Mouse (Mus musculus): Measurements from ENCODE around the gene Igfl3. TPM values are rescaled to one million over a fixed set of nuclear protein-coding genes. Genes with fewer than 3 reads are reported as not detected.

Gene Igfl3
- not detected in 2 replicates for polyA plus RNA-seq (2014; fragmentation: Nextera tagmentation; extraction: Ambion mirVana)

DNA sequence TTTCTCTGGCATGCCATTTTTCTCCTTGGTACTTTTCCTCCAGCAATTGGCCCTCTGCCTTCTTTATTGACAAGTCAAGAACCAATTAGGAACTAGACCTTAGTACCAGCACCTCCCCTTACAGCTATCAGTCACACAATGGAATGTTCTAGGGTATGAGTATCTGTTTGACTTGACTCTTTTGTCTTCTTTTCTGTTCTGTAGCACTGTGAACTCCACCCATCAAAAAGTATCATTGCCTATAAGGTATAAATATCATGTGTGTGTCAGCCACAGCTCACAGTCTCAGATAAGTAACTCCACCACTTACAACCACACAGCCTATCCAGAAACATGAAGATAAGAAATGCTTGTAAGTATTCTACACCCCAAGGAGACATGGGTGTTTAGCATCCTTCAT lies at the start of gene Igfl3:
TSS of gene Igfl3 (plus strand) at position 301 of the 400 bp plus-strand sequence.
- Histone ChIP-seq H3K9me3 (ENCODE audit: control insufficient read depth, low read length) (peaks cover 12% of the 10 kb centered on the region), H3K4me1 (replicated peaks; ENCODE audit: control insufficient read depth, insufficient read depth, low read length) (no peaks in the 10 kb centered on the region), H3K27me3 (ENCODE audit: control insufficient read depth, insufficient read depth, low read length) (no peaks in the 10 kb centered on the region), H3K4me3 (ENCODE audit: low read depth, low read length) (no peak within 1 kb of the TSS), H3K27ac (ENCODE audit: low read depth, low read length) (no peak within 1 kb of the TSS), H3K4me2 (ENCODE audit: low read depth, low read length, severe bottlenecking) (no peak within 1 kb of the TSS), H3K36me3 (ENCODE audit: control insufficient read depth, insufficient read depth, low read length) (no peaks in the 10 kb centered on the region), H3K9ac (ENCODE audit: low read length) (no peak within 1 kb of the TSS)
- ATAC-seq (replicated peaks; ENCODE audit: low FRiP score), result no peak
- DNase-seq (ENCODE audit: low spot score), result no peak

DNA sequence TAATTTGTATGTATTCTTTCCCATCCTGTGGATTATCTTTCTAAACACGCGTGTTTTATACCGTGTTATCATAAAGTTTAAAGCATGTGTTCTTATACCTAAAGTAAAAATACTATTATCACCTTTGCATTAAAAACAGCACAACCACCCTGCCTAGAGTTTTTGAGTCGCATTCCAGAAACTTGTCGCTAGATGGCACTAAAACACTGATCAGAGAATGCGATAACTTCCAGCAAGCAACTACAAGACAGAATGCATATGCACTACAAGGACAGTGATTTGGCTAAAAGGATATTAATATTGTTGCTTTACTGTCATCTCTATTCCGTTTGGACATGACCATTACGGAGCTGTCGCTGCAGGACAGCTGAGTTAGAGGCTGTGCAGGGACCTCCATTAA lies 34.6 kb downstream of the Igfl3 start:
- Histone ChIP-seq H3K4me3 (ENCODE audit: low read depth, low read length) (no peak overlapping the region), H3K9me3 (ENCODE audit: control insufficient read depth, low read length) (no peaks in the 10 kb centered on the region), H3K4me2 (ENCODE audit: low read depth, low read length, severe bottlenecking) (no peak overlapping the region), H3K36me3 (ENCODE audit: control insufficient read depth, insufficient read depth, low read length) (no peaks in the 10 kb centered on the region), H3K27me3 (ENCODE audit: control insufficient read depth, insufficient read depth, low read length) (no peaks in the 10 kb centered on the region), H3K4me1 (replicated peaks; ENCODE audit: control insufficient read depth, insufficient read depth, low read length) (no peaks in the 10 kb centered on the region), H3K9ac (ENCODE audit: low read length) (no peak overlapping the region), H3K27ac (ENCODE audit: low read depth, low read length) (no peak overlapping the region)
- ATAC-seq (replicated peaks; ENCODE audit: low FRiP score) (no peak), DNase-seq (ENCODE audit: low spot score) (no peak)
- WGBS, result 18% methylated on average over 9 of the region's 9 CpGs

DNA sequence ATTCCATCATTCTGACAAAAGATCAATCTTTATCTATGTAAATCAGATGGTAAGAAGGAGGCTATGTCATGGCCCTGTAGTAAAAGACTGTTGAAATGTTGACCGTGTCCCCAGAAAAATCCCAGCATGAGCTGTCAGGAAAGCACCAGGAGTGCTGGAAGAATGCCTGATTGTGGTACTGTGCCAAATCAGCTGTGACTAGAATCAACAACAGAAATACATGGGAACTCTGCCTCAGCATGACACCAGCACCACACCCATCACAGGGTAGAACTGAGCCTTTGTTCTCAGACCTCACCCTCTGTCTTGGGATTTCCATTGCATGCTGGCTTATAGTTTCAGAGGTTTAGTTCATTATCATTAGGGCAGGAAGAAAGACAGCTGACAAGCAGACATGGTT lies 38.4 kb downstream of the Igfl3 start:
- 63% methylated on average over 1 of the region's 1 CpGs for WGBS

More for the DNA sequence above, 38.4 kb downstream of the Igfl3 start:
- Histone ChIP-seq H3K9me3 (ENCODE audit: control insufficient read depth, low read length) (no peaks in the 10 kb centered on the region), H3K27me3 (ENCODE audit: control insufficient read depth, insufficient read depth, low read length) (no peaks in the 10 kb centered on the region), H3K36me3 (ENCODE audit: control insufficient read depth, insufficient read depth, low read length) (no peaks in the 10 kb centered on the region), H3K4me2 (ENCODE audit: low read depth, low read length, severe bottlenecking) (no peak overlapping the region), H3K27ac (ENCODE audit: low read depth, low read length) (no peak overlapping the region), H3K4me1 (replicated peaks; ENCODE audit: control insufficient read depth, insufficient read depth, low read length) (no peaks in the 10 kb centered on the region), H3K9ac (ENCODE audit: low read length) (no peak overlapping the region), H3K4me3 (ENCODE audit: low read depth, low read length) (no peak overlapping the region)
- DNase-seq (ENCODE audit: low spot score) (no peak), ATAC-seq (replicated peaks; ENCODE audit: low FRiP score) (no peak)

Other genes with a start within 250 kb of the Igfl3 start
- gene Ceacam11, start 204.4 kb upstream of the Igfl3 start, polyA plus RNA-seq (2014; fragmentation: Nextera tagmentation; extraction: Ambion mirVana), result not detected in 2 replicates
- gene Ceacam13, start 166.6 kb upstream of the Igfl3 start, polyA plus RNA-seq (2014; fragmentation: Nextera tagmentation; extraction: Ambion mirVana), result not detected in 2 replicates
- not detected in 2 replicates for gene Ceacam12, start 110.6 kb upstream of the Igfl3 start, polyA plus RNA-seq (2014; fragmentation: Nextera tagmentation; extraction: Ambion mirVana)
- gene Mill1, start 68.9 kb downstream of the Igfl3 start, polyA plus RNA-seq (2014; fragmentation: Nextera tagmentation; extraction: Ambion mirVana), result not detected in 2 replicates
- not detected in 2 replicates for gene Psg18, start 178.5 kb downstream of the Igfl3 start, polyA plus RNA-seq (2014; fragmentation: Nextera tagmentation; extraction: Ambion mirVana)

All from forebrain, embryonic 11.5 days (tissue).